Mouse (Mus musculus): ENCODE measurements around the gene Prmt2.
A peak's percentile ranks its signal among the peaks of the same experiment; 100 is the strongest.

Prmt2 gene

GRCm38 (mm10) chr10:76218240-76218639 is 19.4 kb downstream of the Prmt2 start:
- no peak for DNase-seq (ENCODE audit: low spot score in 2 of 2)

GRCm38 (mm10) chr10:76217056-76217455 is 20.6 kb downstream of the Prmt2 start:
- peak in 1 of 2 experiments; percentile 1 for DNase-seq (ENCODE audit: low spot score in 2 of 2)

- no peak for DNase-seq (ENCODE audit: low spot score in 2 of 2)
Observed at GRCm38 (mm10) chr10:76214161-76214560, 23.5 kb downstream of the Prmt2 start.

- DNase-seq (ENCODE audit: low spot score in 2 of 2): no peak
Observed at GRCm38 (mm10) chr10:76212121-76212520, 25.5 kb downstream of the Prmt2 start.

- DNase-seq (ENCODE audit: low spot score in 2 of 2): no peak
Observed at GRCm38 (mm10) chr10:76210806-76211205, 26.9 kb downstream of the Prmt2 start.

GRCm38 (mm10) chr10:76209241-76209640 is 28.4 kb downstream of the Prmt2 start:
- no peak for DNase-seq (ENCODE audit: low spot score in 2 of 2)

GRCm38 (mm10) chr10:76207262-76207796 is 30.3 kb downstream of the Prmt2 start:
- DNase-seq (ENCODE audit: low spot score in 2 of 2): no peak

GRCm38 (mm10) chr10:76203798-76204283 is 33.8 kb downstream of the Prmt2 start:
- peak; percentile 44 to 55 for DNase-seq (ENCODE audit: low spot score in 2 of 2)

- DNase-seq (ENCODE audit: low spot score in 2 of 2): peak; percentile 81 to 82
Observed at GRCm38 (mm10) chr10:76201978-76202377, 35.7 kb downstream of the Prmt2 start.

- DNase-seq (ENCODE audit: low spot score in 2 of 2): no peak
Observed at GRCm38 (mm10) chr10:76201416-76201815, 36.2 kb downstream of the Prmt2 start.

- DNase-seq (ENCODE audit: low spot score in 2 of 2): no peak
Observed at GRCm38 (mm10) chr10:76188010-76188409, 49.7 kb downstream of the Prmt2 start.

GRCm38 (mm10) chr10:76185216-76185615 is 52.4 kb downstream of the Prmt2 start:
- DNase-seq (ENCODE audit: low spot score in 2 of 2): no peak

GRCm38 (mm10) chr10:76174899-76175298 is 62.8 kb downstream of the Prmt2 start:
- DNase-seq (ENCODE audit: low spot score in 2 of 2): no peak

GRCm38 (mm10) chr10:76158009-76158408 is 79.7 kb downstream of the Prmt2 start:
- no peak for DNase-seq (ENCODE audit: low spot score in 2 of 2)

- no peak for DNase-seq (ENCODE audit: low spot score in 2 of 2)
Observed at GRCm38 (mm10) chr10:76157528-76157927, 80.1 kb downstream of the Prmt2 start.

Measured in right cerebral cortex, adult 2 months (tissue).